Mouse (Mus musculus): ENCODE data around the gene Nipsnap3b. TPM values are rescaled to one million over a fixed set of nuclear protein-coding genes. Genes with fewer than 3 reads are reported as not detected.

Nipsnap3b gene
- polyA plus RNA-seq, 1 experiment from 2014 or later = 158 TPM

DNA sequence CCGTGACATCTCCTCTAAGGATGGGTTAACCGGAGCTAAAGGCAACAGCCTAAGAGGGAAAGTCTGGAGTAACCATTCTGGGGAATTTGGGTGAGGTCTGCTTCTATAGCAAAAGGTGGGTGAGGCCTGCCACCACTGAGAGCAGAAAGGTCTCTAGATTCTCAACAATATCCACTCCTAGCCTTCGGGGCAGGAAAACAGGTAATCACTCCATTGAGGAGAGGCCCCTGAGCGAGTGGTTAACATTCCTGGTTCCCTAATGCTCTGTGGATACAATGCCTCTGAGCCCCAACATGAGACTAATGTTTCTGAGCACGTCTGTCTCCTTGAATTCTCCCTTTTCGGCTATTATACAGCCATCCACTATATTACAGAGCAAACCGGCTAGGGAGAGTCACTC is 2.7 kb downstream of the Nipsnap3b start:
- H3K9ac ChIP-seq (replicated peaks; ENCODE audit: low read depth, low read length) = no peak overlapping the region
- H3K27me3 ChIP-seq (replicated peaks; ENCODE audit: control insufficient read depth, insufficient read depth, low read length) = no peaks in the 10 kb centered on the region
- no peaks in the 10 kb centered on the region for H3K9me3 ChIP-seq (ENCODE audit: control insufficient read depth, low read length)
- peaks cover 28% of the 10 kb centered on the region for H3K36me3 ChIP-seq (ENCODE audit: control insufficient read depth, insufficient read depth)
- no peak for ATAC-seq
- peaks cover 6% of the 10 kb centered on the region; the same call in 1 of the 2 replicates for H3K4me1 ChIP-seq (replicated peaks; ENCODE audit: control insufficient read depth, insufficient read depth, low read length)
- WGBS = 93% methylated on average over 7 of the region's 7 CpGs
- H3K27ac ChIP-seq (ENCODE audit: low read length) = no peak overlapping the region
- no peak overlapping the region for H3K4me2 ChIP-seq (ENCODE audit: low read length)
- no peak overlapping the region for H3K4me3 ChIP-seq (replicated peaks; ENCODE audit: low read length)

DNA sequence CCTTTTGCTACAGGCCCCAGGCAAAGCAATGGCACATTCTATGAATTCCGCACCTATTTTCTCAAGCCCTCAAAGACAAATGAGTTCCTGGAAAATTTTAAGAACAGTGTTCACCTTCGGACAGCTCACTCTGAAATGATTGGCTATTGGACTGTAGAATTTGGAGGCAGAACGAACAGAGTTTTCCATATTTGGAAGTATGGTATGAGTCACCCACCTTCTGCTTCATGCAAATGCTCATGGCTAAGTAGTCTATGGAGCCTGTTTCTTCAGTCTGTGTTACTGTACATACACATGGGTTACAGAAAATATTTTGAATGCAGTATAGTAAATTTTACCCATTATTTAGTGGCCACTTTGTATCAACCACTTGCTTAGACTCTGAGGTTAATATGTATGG is 3.3 kb downstream of the Nipsnap3b start:
- WGBS = 95% methylated on average over 3 of the region's 3 CpGs
- Histone ChIP-seq H3K4me2 (ENCODE audit: low read length) (no peak overlapping the region), H3K27me3 (replicated peaks; ENCODE audit: control insufficient read depth, insufficient read depth, low read length) (no peaks in the 10 kb centered on the region), H3K36me3 (ENCODE audit: control insufficient read depth, insufficient read depth) (peaks cover 28% of the 10 kb centered on the region), H3K27ac (ENCODE audit: low read length) (no peak overlapping the region), H3K9ac (replicated peaks; ENCODE audit: low read depth, low read length) (no peak overlapping the region), H3K4me1 (replicated peaks; ENCODE audit: control insufficient read depth, insufficient read depth, low read length) (peaks cover 6% of the 10 kb centered on the region; the same call in 1 of the 2 replicates), H3K9me3 (ENCODE audit: control insufficient read depth, low read length) (no peaks in the 10 kb centered on the region), H3K4me3 (replicated peaks; ENCODE audit: low read length) (no peak overlapping the region)
- ATAC-seq = no peak

DNA sequence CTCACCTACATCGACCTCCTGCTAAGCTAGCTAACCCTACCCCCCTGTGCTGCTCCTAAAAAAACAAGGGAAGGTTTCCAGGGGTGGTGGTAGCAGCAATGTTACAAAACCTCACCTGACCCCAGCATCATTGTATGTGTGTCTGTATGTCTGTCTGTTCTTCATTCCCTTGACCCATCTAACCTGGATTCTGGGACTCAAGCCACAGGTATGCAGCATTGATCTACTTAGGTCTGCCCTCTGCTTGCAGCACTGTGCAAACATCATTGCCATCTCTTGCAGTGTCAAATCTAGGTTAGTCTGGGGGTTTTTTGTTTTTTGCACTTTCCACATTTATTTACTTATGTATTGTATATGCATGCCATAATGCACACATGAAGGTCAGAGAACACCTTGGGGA is 6.7 kb downstream of the Nipsnap3b start:
- no peaks in the 10 kb centered on the region for H3K4me1 ChIP-seq (replicated peaks; ENCODE audit: control insufficient read depth, insufficient read depth, low read length)
- WGBS = 96% methylated on average over 1 of the region's 1 CpGs
- ATAC-seq = no peak
- H3K27me3 ChIP-seq (replicated peaks; ENCODE audit: control insufficient read depth, insufficient read depth, low read length) = no peaks in the 10 kb centered on the region
- H3K27ac ChIP-seq (ENCODE audit: low read length) = no peak overlapping the region
- no peak overlapping the region for H3K4me2 ChIP-seq (ENCODE audit: low read length)
- peaks cover 36% of the 10 kb centered on the region for H3K36me3 ChIP-seq (ENCODE audit: control insufficient read depth, insufficient read depth)
- H3K4me3 ChIP-seq (replicated peaks; ENCODE audit: low read length) = no peak overlapping the region
- no peak overlapping the region for H3K9ac ChIP-seq (replicated peaks; ENCODE audit: low read depth, low read length)
- H3K9me3 ChIP-seq (ENCODE audit: control insufficient read depth, low read length) = no peaks in the 10 kb centered on the region

DNA sequence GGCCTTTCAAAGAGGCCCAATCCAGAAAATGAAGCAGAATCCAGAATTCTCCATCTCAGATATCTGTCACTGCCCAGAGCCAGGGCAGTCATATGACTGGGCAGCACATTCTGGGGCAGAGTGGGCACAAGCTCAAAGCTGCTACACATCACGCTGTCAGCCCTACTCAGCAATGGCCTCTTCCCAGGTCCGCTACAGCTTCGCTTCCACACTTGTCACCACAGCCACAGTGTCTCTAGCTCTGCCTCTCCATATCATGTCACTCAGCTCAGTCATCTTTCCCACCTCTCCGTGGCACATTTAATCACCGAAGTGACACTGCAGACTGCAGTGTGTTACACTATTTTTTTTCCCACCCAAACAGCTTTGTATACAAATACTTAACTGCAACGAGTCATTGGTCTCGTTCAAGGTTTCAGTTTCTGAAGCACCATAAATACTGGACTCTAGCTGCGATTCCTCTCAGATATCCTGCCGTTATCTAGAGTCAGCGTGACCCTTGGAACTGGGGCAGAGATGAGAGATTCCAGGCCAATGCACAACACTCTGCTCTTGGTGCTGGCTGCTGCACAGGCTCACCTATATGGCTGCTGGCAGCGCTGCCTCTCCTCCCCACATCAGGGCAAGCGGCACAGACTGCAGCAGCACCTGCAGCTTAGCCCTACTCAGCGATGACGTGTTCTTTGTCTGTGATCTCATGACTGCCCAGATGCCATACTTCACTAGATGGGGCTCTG is 11.7 kb downstream of the Nipsnap3b start:
- peaks cover 4% of the 10 kb centered on the region; the same call in 1 of the 2 replicates for H3K9me3 ChIP-seq (ENCODE audit: control insufficient read depth, low read length)
- H3K4me3 ChIP-seq (replicated peaks; ENCODE audit: low read length) = no peak overlapping the region
- WGBS = 93% methylated on average over 14 of the region's 14 CpGs
- no peaks in the 10 kb centered on the region for H3K4me1 ChIP-seq (replicated peaks; ENCODE audit: control insufficient read depth, insufficient read depth, low read length)
- no peak overlapping the region for H3K27ac ChIP-seq (ENCODE audit: low read length)
- no peak overlapping the region for H3K9ac ChIP-seq (replicated peaks; ENCODE audit: low read depth, low read length)
- no peak for ATAC-seq
- peaks cover 12% of the 10 kb centered on the region for H3K36me3 ChIP-seq (ENCODE audit: control insufficient read depth, insufficient read depth)
- no peak overlapping the region for H3K4me2 ChIP-seq (ENCODE audit: low read length)
- H3K27me3 ChIP-seq (replicated peaks; ENCODE audit: control insufficient read depth, insufficient read depth, low read length) = no peaks in the 10 kb centered on the region

DNA sequence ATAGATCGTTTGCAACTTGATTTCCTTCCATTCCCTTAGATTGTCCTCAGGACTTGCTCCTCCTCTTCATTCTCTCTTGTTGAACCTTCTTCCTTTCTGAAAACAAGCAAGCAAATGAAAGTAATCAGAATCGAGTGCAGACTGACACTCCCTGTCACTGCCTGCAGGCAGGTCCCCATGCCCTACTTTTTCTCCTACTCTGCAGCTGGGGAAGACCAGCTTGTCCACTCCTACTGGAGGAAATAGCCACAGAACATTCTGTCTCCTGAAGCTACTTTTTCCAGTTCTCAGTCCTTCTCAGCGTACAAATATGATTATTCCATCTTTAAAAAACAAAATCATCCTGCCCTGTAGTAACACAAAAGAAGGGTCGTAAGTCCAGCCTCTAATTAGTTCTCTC is 12.7 kb downstream of the Nipsnap3b start:
- Histone ChIP-seq H3K4me2 (ENCODE audit: low read length) (no peak overlapping the region), H3K27ac (ENCODE audit: low read length) (no peak overlapping the region), H3K36me3 (ENCODE audit: control insufficient read depth, insufficient read depth) (peaks cover 9% of the 10 kb centered on the region), H3K9ac (replicated peaks; ENCODE audit: low read depth, low read length) (no peak overlapping the region), H3K4me3 (replicated peaks; ENCODE audit: low read length) (no peak overlapping the region), H3K27me3 (replicated peaks; ENCODE audit: control insufficient read depth, insufficient read depth, low read length) (no peaks in the 10 kb centered on the region), H3K9me3 (ENCODE audit: control insufficient read depth, low read length) (peaks cover 4% of the 10 kb centered on the region; the same call in 1 of the 2 replicates), H3K4me1 (replicated peaks; ENCODE audit: control insufficient read depth, insufficient read depth, low read length) (no peaks in the 10 kb centered on the region)
- no peak for ATAC-seq
- WGBS = 86% methylated on average over 4 of the region's 4 CpGs

DNA sequence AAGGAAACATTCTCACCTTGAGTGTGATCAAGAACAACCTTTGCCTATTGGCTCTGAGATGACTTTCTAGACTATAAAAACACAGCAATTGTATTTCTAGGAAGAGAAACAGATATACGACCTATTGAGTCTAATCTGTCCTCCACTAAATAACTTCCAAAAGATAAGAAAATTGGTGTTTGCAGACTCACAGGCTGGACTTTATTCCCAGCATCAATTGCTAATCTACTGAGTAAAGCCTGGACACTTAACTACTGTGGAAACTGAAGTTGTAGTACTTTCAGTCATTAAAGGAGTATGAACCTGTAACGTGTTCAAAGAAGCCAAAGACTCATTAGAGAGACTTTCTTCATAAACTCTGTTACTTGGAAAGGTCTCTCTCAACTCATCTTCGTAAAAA is 16.1 kb downstream of the Nipsnap3b start:
- H3K27me3 ChIP-seq (replicated peaks; ENCODE audit: control insufficient read depth, insufficient read depth, low read length) = no peaks in the 10 kb centered on the region

DNA sequence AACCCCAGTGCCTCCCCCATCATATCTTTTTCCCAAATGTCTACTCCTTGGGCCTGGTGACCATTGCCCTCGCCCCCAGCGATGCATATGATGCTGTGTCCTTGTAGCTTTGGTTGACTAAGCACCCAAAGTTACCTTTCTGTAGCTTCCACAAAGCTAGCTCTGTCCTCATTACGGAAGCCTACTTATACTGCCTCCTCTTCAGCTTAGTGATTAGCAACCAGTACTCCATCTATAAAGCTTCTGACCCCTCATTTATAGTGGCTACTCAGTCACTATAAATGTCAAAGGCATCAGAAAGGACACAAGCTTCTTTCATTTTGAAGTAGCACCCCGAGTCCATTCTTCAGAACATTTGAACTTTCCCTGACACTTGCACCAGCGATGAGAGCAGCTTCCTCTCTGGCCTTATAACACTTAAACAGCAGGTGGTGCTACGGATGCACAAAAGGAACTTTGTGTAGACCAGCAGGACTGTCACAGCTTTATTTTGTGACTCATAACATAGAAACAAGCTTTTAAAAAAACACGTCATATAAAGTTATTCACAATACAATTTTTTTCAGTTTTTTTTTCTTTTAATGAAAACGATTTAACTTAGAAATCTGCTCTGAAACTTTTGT is 18.8 kb downstream of the Nipsnap3b start:
- no peak overlapping the region for H3K4me3 ChIP-seq (replicated peaks; ENCODE audit: low read length)
- H3K27me3 ChIP-seq (replicated peaks; ENCODE audit: control insufficient read depth, insufficient read depth, low read length) = no peaks in the 10 kb centered on the region
- H3K4me1 ChIP-seq (replicated peaks; ENCODE audit: control insufficient read depth, insufficient read depth, low read length) = no peaks in the 10 kb centered on the region
- ATAC-seq = no peak
- no peak overlapping the region for H3K9ac ChIP-seq (replicated peaks; ENCODE audit: low read depth, low read length)
- no peak overlapping the region for H3K4me2 ChIP-seq (ENCODE audit: low read length)
- H3K9me3 ChIP-seq (ENCODE audit: control insufficient read depth, low read length) = peaks cover 4% of the 10 kb centered on the region; the same call in 1 of the 2 replicates
- peaks cover 3% of the 10 kb centered on the region; the same call in 1 of the 2 replicates for H3K36me3 ChIP-seq (ENCODE audit: control insufficient read depth, insufficient read depth)
- WGBS = 45% methylated on average over 8 of the region's 8 CpGs
- no peak overlapping the region for H3K27ac ChIP-seq (ENCODE audit: low read length)

More for the DNA sequence above, 16.1 kb downstream of the Nipsnap3b start:
- H3K4me1 ChIP-seq (replicated peaks; ENCODE audit: control insufficient read depth, insufficient read depth, low read length) = no peaks in the 10 kb centered on the region
- peaks cover 4% of the 10 kb centered on the region; the same call in 1 of the 2 replicates for H3K9me3 ChIP-seq (ENCODE audit: control insufficient read depth, low read length)
- H3K27ac ChIP-seq (ENCODE audit: low read length) = no peak overlapping the region
- ATAC-seq = no peak
- 92% methylated on average over 3 of the region's 3 CpGs for WGBS
- H3K4me3 ChIP-seq (replicated peaks; ENCODE audit: low read length) = no peak overlapping the region
- no peak overlapping the region for H3K9ac ChIP-seq (replicated peaks; ENCODE audit: low read depth, low read length)
- no peak overlapping the region for H3K4me2 ChIP-seq (ENCODE audit: low read length)
- H3K36me3 ChIP-seq (ENCODE audit: control insufficient read depth, insufficient read depth) = peaks cover 9% of the 10 kb centered on the region

DNA sequence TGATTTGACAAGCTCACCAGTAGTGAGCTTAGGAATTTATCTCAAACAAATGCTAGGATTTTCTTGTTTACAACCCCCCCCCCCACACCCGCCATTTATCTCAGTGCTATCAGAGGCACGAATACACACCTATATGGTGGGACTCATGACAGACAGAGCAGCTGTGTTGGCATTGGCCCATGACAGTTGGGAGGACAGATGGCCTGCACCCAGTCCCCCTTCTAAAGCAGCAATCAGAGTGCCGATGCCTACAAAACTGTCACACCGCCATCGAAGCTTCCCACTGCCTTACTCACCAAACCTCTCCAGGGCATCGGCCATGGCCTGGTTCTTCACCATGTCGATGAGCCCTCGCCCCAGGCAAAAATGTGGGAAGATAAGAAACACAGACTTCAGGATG is 32.1 kb downstream of the Nipsnap3b start:
- H3K4me1 ChIP-seq (replicated peaks; ENCODE audit: control insufficient read depth, insufficient read depth, low read length) = no peaks in the 10 kb centered on the region
- H3K9ac ChIP-seq (replicated peaks; ENCODE audit: low read depth, low read length) = no peak overlapping the region
- no peaks in the 10 kb centered on the region for H3K9me3 ChIP-seq (ENCODE audit: control insufficient read depth, low read length)
- H3K27ac ChIP-seq (ENCODE audit: low read length) = no peak overlapping the region
- WGBS = 62% methylated on average over 8 of the region's 8 CpGs
- H3K4me2 ChIP-seq (ENCODE audit: low read length) = no peak overlapping the region
- H3K36me3 ChIP-seq (ENCODE audit: control insufficient read depth, insufficient read depth) = no peaks in the 10 kb centered on the region
- H3K27me3 ChIP-seq (replicated peaks; ENCODE audit: control insufficient read depth, insufficient read depth, low read length) = no peaks in the 10 kb centered on the region
- H3K4me3 ChIP-seq (replicated peaks; ENCODE audit: low read length) = no peak overlapping the region
- peak; percentile 61 for ATAC-seq

DNA sequence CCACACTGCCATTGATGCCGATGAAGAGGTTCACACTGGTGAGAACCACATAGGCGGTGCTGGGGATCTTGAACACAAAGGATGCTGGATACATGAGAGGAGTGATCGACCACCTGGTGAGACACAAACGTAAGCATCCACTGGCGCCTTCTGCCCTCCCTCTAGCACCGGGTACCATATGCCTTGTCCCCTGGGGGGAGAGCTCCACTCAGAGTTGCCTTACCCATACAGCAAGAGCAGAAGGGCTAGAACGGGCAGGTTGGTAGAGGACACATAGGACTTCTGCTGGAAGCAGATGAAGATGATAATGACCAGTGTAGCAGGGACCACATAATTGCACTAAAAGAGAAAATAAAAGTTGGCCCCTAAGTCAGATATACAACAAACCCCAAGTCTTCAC is 34.1 kb downstream of the Nipsnap3b start:
- H3K4me1 ChIP-seq (replicated peaks; ENCODE audit: control insufficient read depth, insufficient read depth, low read length) = no peaks in the 10 kb centered on the region
- H3K27ac ChIP-seq (ENCODE audit: low read length) = no peak overlapping the region
- WGBS = 86% methylated on average over 7 of the region's 7 CpGs
- no peak overlapping the region for H3K4me3 ChIP-seq (replicated peaks; ENCODE audit: low read length)
- no peaks in the 10 kb centered on the region for H3K9me3 ChIP-seq (ENCODE audit: control insufficient read depth, low read length)
- no peak overlapping the region for H3K9ac ChIP-seq (replicated peaks; ENCODE audit: low read depth, low read length)
- H3K4me2 ChIP-seq (ENCODE audit: low read length) = no peak overlapping the region
- H3K27me3 ChIP-seq (replicated peaks; ENCODE audit: control insufficient read depth, insufficient read depth, low read length) = no peaks in the 10 kb centered on the region
- ATAC-seq = no peak
- no peaks in the 10 kb centered on the region for H3K36me3 ChIP-seq (ENCODE audit: control insufficient read depth, insufficient read depth)

Data from forebrain, embryonic 16.5 days (tissue).